Mouse (Mus musculus) heart, postnatal 0 days (tissue): Measurements from ENCODE around the gene Serpina3g.

Experiments used
- CTCF ChIP-seq: IDR thresholded peaks from 2 replicates; pipeline ENCODE4 v1.5.1; 2016; ENCODE audit warnings: antibody characterized with exemption, control low read depth, low read depth
- EP300 ChIP-seq: IDR thresholded peaks from 2 replicates; pipeline ENCODE4 v1.6.1; 2016; ENCODE audit warnings: antibody characterized with exemption, low read depth

DNA sequence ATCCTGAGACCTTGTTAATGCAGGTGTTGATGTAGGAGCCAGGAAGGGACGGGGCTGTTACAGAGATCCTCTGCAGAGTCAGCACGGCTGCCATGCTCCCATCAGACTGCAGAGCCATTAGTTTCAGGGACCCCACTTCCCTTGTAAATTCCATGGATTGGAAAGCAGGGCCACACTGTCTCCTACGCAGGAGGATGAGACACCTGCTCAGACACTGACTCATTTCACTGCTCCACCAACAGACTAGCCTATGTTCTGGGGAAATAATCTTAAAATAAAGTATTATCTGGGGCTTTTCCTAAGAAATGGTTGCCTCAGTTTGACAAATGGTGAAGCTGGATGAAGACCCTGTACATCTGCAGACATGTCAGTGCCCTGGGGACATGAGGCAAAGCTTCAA lies 12.2 kb downstream of the Serpina3g start:
- TF ChIP-seq CTCF (no peak), EP300 (no peak)
